Mouse (Mus musculus) lung, embryonic 15.5 days (tissue): ENCODE measurements around the gene Rbpj. TPM values are rescaled to one million over a fixed set of nuclear protein-coding genes. Genes with fewer than 3 reads are reported as not detected.

Source experiments
- ATAC-seq: fragments of 200-750 bp; cut with Nextera tagmentation; 2 replicates; pipeline ENCODE4 v1.8.0; 2017; ENCODE audit warnings: moderate number of reproducible peaks, borderline replicate concordance; ENCODE audit not compliant: low FRiP score, low TSS enrichment; ENCODE audit errors: extremely low read depth
- H3K27ac ChIP-seq: fragments of 300-500 bp; sonication (generic); 2 replicates; pipeline ENCODE4 v1.5.1; 2015; ENCODE audit warnings: moderate library complexity, mild to moderate bottlenecking, inconsistent platforms
- H3K27me3 ChIP-seq: fragments of 300-500 bp; sonication (generic); 2 replicates; pipeline ENCODE4 v1.6.1; 2015; ENCODE audit warnings: inconsistent platforms
- H3K36me3 ChIP-seq: fragments of 300-500 bp; sonication (generic); 2 replicates; pipeline ENCODE4 v1.6.1; 2015; ENCODE audit warnings: inconsistent platforms
- H3K4me1 ChIP-seq: fragments of 300-500 bp; sonication (generic); 2 replicates; pipeline ENCODE4 v1.6.1; 2015; ENCODE audit warnings: inconsistent platforms
- H3K4me2 ChIP-seq: fragments of 300-500 bp; sonication (generic); 2 replicates; pipeline ENCODE4 v1.6.1; 2015; ENCODE audit warnings: inconsistent platforms, mild to moderate bottlenecking, moderate library complexity
- H3K4me3 ChIP-seq: fragments of 300-500 bp; sonication (generic); 2 replicates; pipeline ENCODE4 v1.5.1; 2015; ENCODE audit warnings: mild to moderate bottlenecking, inconsistent platforms
- H3K9ac ChIP-seq: fragments of 300-500 bp; sonication (generic); 2 replicates; pipeline ENCODE4 v1.6.1; 2015; ENCODE audit warnings: inconsistent platforms
- H3K9me3 ChIP-seq: fragments of 300-500 bp; sonication (generic); 2 replicates; pipeline ENCODE4 v1.6.1; 2016; ENCODE audit warnings: inconsistent platforms
- WGBS: fragments of 180-500 bp; shearing (Covaris S2); methylation state at CpG from one replicate; pipeline ENCODE4 v1.1.7; 2015; 5-methylcytosine and 5-hydroxymethylcytosine counted together
- polyA plus RNA-seq: library from polyadenylated mRNA; unstranded; fragments of >200 nt; fragmentation: Nextera tagmentation; extraction: Ambion mirVana; gene quantifications from 2 replicates; pipeline ENCODE4 v1.2.1, GENCODE M21; 2015

Rbpj gene
- polyA plus RNA-seq, 1 experiment from 2014 or later: 40.2 TPM

DNA sequence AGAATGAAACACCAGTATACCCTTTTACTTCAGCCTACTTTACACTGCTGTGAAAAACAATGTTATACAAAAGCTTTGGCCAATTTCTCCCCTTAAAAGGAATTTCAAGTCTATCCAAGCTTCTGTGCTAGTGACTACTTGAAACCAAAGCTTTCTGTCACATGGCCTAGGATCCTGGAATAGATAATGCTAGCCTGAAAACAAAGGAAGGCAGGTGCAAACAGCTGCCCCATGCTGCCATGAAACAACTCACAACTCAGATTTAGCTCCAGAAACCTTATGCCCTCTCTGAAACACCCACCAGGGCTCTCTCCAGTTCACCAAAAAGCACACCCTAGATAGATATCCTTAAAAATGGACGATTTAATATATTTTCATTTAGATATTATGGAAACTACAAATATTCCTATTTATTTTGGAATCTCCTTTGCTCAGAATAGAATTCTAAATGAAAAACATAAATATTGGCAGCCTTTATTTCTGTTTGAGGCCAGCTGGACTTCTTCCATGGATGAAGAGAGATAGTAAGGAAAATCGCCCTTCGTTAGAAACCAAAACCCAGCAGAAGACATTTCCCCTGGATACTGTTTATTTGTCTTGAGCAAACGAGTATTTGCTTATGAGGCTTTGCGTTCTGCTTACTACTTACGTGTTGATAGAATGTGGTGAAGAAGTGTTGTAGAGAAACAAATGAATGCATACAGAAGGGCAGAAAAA, 91.8 kb downstream of the Rbpj start:
- 44% methylated on average over 6 of the region's 6 CpGs for WGBS
- H3K9ac ChIP-seq: no peak overlapping the region
- ATAC-seq: no peak
- H3K27me3 ChIP-seq: no peaks in the 10 kb centered on the region
- no peaks in the 10 kb centered on the region for H3K36me3 ChIP-seq
- no peaks in the 10 kb centered on the region for H3K9me3 ChIP-seq
- peak overlapping the region; percentile 45 for H3K27ac ChIP-seq
- H3K4me2 ChIP-seq: no peak overlapping the region
- H3K4me3 ChIP-seq: no peak overlapping the region
- H3K4me1 ChIP-seq: peaks cover 4% of the 10 kb centered on the region; the same call in 1 of the 2 replicates

DNA sequence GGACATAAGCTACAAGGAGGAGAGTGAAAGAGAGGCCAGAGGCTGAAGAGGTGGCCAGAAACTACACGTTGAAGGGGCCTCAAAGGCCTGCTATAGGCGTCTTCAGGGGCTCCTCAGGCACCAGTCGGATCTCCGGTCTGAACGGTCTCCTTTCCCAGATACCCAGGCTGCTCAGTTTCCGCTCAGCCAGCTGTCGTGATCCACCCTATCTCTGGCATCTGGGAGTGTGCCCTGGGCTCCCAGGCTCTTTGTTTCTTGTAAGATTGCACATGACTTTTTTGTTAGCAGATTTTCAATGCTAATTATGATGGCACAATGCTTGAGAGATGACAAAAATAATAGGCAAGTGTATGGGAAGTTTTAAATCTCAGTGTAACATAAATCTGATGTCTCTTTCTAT, 95.2 kb downstream of the Rbpj start:
- H3K27me3 ChIP-seq: no peaks in the 10 kb centered on the region
- no peak for ATAC-seq
- 77% methylated on average over 7 of the region's 7 CpGs for WGBS

GRCm38 (mm10) chr5:53564309-53564708, 98.4 kb downstream of the Rbpj start:
- peak overlapping the region; percentile 9; the same call in 1 of the 2 replicates for H3K4me3 ChIP-seq
- no peaks in the 10 kb centered on the region for H3K27me3 ChIP-seq
- peak overlapping the region; percentile 28 for H3K4me2 ChIP-seq
- no peak for ATAC-seq
- no peak overlapping the region for H3K9ac ChIP-seq
- no peaks in the 10 kb centered on the region for H3K9me3 ChIP-seq
- 0 out of 2 replicates have a peak overlapping the region, but pooled peaks have one; percentile 14 for H3K27ac ChIP-seq
- peaks cover 10% of the 10 kb centered on the region for H3K4me1 ChIP-seq
- H3K36me3 ChIP-seq: no peaks in the 10 kb centered on the region
- WGBS: 49% methylated on average over 19 of the region's 19 CpGs

More for the DNA sequence above, 95.2 kb downstream of the Rbpj start:
- Histone ChIP-seq H3K27ac (no peak overlapping the region), H3K9ac (no peak overlapping the region), H3K4me1 (peaks cover 14% of the 10 kb centered on the region), H3K9me3 (no peaks in the 10 kb centered on the region), H3K4me3 (no peak overlapping the region), H3K4me2 (no peak overlapping the region), H3K36me3 (no peaks in the 10 kb centered on the region)

DNA sequence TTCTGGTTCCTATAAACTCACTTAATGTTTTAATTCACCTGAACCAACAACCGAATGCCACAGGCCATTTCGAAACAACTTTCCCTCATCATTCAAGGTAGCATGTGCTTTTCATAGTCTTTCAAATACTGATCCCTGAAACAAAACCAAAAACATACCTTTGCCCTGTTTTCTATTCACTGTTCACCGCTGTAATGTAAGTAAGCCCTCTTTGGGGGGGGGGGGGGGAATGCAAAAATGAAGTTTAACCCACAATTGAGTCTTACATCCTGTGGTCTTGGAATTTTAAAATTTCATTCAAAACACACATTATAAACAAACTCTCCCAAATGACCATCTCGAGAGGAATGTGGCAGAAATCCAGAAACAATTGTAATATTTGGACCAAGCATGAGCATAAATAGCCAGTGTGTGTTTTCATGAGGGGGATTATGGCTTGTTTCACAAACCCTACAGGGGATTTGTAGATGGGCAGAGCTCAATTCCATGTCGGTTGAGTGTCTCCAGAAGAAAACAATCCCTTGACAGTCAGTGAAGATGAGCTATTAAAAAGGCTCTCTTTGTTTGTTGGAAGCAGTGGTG, 99.4 kb downstream of the Rbpj start:
- no peaks in the 10 kb centered on the region for H3K36me3 ChIP-seq
- peaks cover 10% of the 10 kb centered on the region for H3K4me1 ChIP-seq
- no peak overlapping the region for H3K4me3 ChIP-seq
- WGBS: 52% methylated on average over 5 of the region's 5 CpGs
- H3K4me2 ChIP-seq: no peak overlapping the region
- no peaks in the 10 kb centered on the region for H3K9me3 ChIP-seq
- peak overlapping the region; percentile 25; the same call in 1 of the 2 replicates for H3K27ac ChIP-seq
- H3K27me3 ChIP-seq: no peaks in the 10 kb centered on the region
- ATAC-seq: peak; percentile 39; the same call in 1 of the 2 replicates
- H3K9ac ChIP-seq: no peak overlapping the region

DNA sequence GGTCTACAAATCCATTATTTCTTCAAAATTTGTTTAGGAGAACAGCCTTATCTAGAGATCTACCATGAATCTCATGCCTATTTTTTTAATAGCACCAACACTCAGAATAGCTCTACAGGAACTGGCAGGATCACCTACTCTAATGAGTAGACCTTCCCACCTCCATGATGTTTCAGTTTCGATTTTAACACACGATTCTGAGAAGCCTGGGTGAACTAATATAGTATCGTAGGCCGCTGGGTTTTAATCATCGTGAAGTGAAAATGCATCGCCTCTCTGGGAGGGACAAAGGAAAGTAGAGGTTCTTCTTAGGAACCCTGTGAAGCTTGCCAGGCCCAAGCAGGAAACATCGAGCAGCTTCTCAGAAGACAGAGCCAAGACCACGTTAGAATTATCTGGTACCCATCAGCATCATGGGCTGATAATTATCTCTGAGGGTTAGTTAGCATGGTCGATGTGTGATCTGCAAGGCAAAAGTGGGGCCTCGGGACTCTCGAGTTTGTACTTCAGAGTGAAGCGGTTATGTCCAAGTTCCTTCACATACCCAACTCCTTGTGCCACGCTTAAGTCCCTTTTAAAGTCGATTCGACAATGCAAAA, 100.6 kb downstream of the Rbpj start:
- no peaks in the 10 kb centered on the region for H3K36me3 ChIP-seq
- H3K4me3 ChIP-seq: no peak overlapping the region
- H3K4me2 ChIP-seq: no peak overlapping the region
- ATAC-seq: no peak
- peaks cover 10% of the 10 kb centered on the region for H3K4me1 ChIP-seq
- H3K9ac ChIP-seq: no peak overlapping the region
- H3K27me3 ChIP-seq: no peaks in the 10 kb centered on the region
- 84% methylated on average over 15 of the region's 15 CpGs for WGBS
- H3K9me3 ChIP-seq: no peaks in the 10 kb centered on the region
- no peak overlapping the region for H3K27ac ChIP-seq

DNA sequence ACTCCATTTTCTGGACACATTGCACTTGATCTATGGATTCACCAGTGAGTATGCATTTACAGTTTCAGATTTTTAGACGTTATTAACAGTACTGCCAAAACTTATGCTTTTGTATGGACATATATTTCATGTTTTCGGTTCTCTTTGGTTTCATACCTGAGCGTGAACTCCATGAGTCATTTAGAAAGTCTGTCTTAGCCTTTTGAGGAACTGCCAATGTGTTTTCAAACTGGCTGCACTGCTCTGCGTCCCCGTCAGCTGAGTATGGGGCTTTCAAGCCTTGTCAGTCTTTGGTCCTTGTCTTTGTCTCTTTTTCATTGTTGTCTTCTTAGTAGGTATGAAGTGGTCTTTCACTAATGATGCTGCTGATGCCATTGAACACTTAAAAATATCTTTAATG, 106.5 kb downstream of the Rbpj start:
- H3K27ac ChIP-seq: no peak overlapping the region
- no peaks in the 10 kb centered on the region for H3K36me3 ChIP-seq
- no peaks in the 10 kb centered on the region for H3K27me3 ChIP-seq
- no peaks in the 10 kb centered on the region for H3K4me1 ChIP-seq
- no peaks in the 10 kb centered on the region for H3K9me3 ChIP-seq
- WGBS: 83% methylated on average over 5 of the region's 5 CpGs
- H3K4me3 ChIP-seq: no peak overlapping the region
- H3K9ac ChIP-seq: no peak overlapping the region
- H3K4me2 ChIP-seq: no peak overlapping the region
- no peak for ATAC-seq

GRCm38 (mm10) chr5:53574883-53575442, 109.0 kb downstream of the Rbpj start:
- Histone ChIP-seq H3K4me2 (no peak overlapping the region), H3K9me3 (no peaks in the 10 kb centered on the region), H3K4me1 (no peaks in the 10 kb centered on the region), H3K9ac (no peak overlapping the region), H3K27me3 (no peaks in the 10 kb centered on the region), H3K4me3 (no peak overlapping the region), H3K36me3 (no peaks in the 10 kb centered on the region), H3K27ac (no peak overlapping the region)
- whole genome bisulfite sequencing: 57% methylated on average over 3 of the region's 3 CpGs
- ATAC-seq: no peak

GRCm38 (mm10) chr5:53577272-53577889, 111.4 kb downstream of the Rbpj start:
- H3K36me3 ChIP-seq: no peaks in the 10 kb centered on the region
- no peak overlapping the region for H3K27ac ChIP-seq
- no peaks in the 10 kb centered on the region for H3K9me3 ChIP-seq
- H3K4me2 ChIP-seq: no peak overlapping the region
- no peak overlapping the region for H3K9ac ChIP-seq
- H3K4me3 ChIP-seq: no peak overlapping the region
- H3K4me1 ChIP-seq: no peaks in the 10 kb centered on the region
- H3K27me3 ChIP-seq: no peaks in the 10 kb centered on the region
- ATAC-seq: no peak
- 78% methylated on average over 10 of the region's 10 CpGs for WGBS

DNA sequence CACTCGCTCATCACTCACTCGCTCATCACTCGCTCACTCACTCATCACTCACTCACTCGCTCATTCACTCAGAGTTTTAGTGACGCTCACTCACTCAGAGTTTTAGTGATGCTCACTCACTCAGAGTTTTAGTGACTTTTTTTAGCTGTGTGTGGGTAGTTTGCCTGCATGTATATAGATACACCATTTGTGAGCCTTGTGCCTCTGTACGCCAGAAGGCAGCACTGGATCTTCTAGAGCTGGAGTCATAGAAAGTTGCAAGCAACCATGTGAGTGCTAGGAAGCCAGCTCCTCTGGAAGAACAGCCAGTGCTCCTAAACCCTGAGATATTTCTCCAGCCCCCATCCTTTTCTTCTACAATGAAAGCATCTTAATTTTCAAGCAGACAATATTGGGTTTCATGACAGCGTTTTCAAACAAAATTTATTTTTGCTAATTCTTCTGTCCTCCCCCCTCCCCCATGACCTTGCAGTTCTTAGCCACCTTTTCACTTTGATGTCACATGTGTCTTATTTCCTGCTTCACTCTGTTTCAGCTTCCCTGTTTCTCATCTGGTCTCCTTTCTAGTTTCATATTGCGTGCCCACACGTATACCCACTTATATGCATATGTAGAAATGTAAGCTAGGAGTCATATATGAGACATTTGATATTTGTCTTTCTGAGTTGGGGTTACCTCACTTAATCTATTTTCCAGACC, 118.3 kb downstream of the Rbpj start:
- Histone ChIP-seq H3K4me1 (peaks cover 11% of the 10 kb centered on the region), H3K27ac (no peak overlapping the region), H3K27me3 (no peaks in the 10 kb centered on the region), H3K9me3 (no peaks in the 10 kb centered on the region), H3K4me3 (no peak overlapping the region), H3K4me2 (no peak overlapping the region), H3K36me3 (no peaks in the 10 kb centered on the region), H3K9ac (no peak overlapping the region)
- no peak for ATAC-seq
- WGBS: 85% methylated on average over 9 of the region's 9 CpGs

DNA sequence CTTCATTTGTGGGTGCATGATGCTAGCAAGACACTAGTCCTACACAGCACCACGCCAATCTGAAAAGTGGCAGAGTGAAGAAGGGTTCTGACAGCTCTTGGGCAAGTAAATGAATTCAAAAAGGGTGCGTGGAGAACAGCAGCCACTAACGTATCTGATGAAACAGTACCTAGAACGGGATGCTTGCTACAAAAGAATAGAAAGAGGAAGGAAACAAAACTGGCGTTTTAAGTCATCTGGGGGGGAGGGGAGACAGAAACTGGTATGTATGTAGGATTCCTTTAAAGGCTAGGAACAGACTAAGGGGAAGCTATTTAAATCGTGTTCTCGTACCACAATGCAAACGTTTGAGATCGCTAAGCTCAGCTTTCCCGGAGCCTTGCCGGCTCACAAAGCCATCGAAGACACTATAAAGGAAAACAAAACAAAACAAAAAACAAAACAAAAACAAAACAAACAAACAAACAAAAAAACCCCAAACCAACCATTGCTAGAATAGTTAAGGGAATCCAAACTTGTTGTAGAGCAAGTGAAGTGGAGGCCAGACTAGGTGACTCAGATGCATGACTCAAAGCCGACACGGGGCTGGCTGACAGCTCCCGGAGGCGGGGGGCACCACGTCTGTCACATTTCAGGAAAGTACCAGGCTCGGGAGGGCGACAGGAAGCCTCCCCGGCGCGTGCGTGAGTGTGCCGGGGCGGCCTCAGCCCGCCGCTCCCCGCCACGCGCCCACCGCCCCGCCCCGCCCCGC, 122.6 kb downstream of the Rbpj start:
- peak overlapping the region; percentile 68 for H3K9ac ChIP-seq
- 3% methylated on average over 34 of the region's 34 CpGs for WGBS

More for the DNA sequence above, 122.6 kb downstream of the Rbpj start:
- no peak for ATAC-seq
- no peaks in the 10 kb centered on the region for H3K36me3 ChIP-seq
- peaks cover 27% of the 10 kb centered on the region for H3K4me1 ChIP-seq
- H3K4me3 ChIP-seq: peak overlapping the region; percentile 96
- no peaks in the 10 kb centered on the region for H3K9me3 ChIP-seq
- H3K4me2 ChIP-seq: peak overlapping the region; percentile 96
- no peaks in the 10 kb centered on the region for H3K27me3 ChIP-seq
- peak overlapping the region; percentile 87 for H3K27ac ChIP-seq
